Mouse (Mus musculus): ENCODE results near the gene Brd9. TPM values are rescaled to one million over a fixed set of nuclear protein-coding genes. Genes with fewer than 3 reads are reported as not detected.

Gene Brd9
- polyA plus RNA-seq (2014; fragmentation: Nextera tagmentation; extraction: Ambion mirVana) = 75.6 and 86.5 TPM in 2 replicates

GRCm38 (mm10) chr13:73937321-73938176, at the start of gene Brd9, which contains the start of gene Trip13:
Gene Brd9 (plus strand): TSS chr13:73937811.
Gene Trip13 (minus strand): TSS chr13:73937784.
- peak; percentile 94 for DNase-seq (ENCODE audit: low spot score)
- Histone ChIP-seq H3K9me3 (replicated peaks; ENCODE audit: control insufficient read depth, low read length) (no peaks in the 10 kb centered on the region), H3K4me2 (ENCODE audit: low read length) (peak within 1 kb of the TSS; percentile 69), H3K4me3 (ENCODE audit: low read depth, low read length) (peak within 1 kb of the TSS; percentile 73), H3K27me3 (replicated peaks; ENCODE audit: control insufficient read depth, insufficient read depth, low read length) (no peaks in the 10 kb centered on the region), H3K4me1 (ENCODE audit: control insufficient read depth, insufficient read depth, low read length) (peaks cover 11% of the 10 kb centered on the region), H3K9ac (ENCODE audit: low read length) (peak within 1 kb of the TSS; percentile 76), H3K36me3 (ENCODE audit: control insufficient read depth, insufficient read depth, low read length) (peaks cover 36% of the 10 kb centered on the region), H3K27ac (ENCODE audit: low read depth, low read length) (peak within 1 kb of the TSS; percentile 81)
- peak; percentile 98 for ATAC-seq
- WGBS = under 1% methylated on average over 82 of the region's 82 CpGs

DNA sequence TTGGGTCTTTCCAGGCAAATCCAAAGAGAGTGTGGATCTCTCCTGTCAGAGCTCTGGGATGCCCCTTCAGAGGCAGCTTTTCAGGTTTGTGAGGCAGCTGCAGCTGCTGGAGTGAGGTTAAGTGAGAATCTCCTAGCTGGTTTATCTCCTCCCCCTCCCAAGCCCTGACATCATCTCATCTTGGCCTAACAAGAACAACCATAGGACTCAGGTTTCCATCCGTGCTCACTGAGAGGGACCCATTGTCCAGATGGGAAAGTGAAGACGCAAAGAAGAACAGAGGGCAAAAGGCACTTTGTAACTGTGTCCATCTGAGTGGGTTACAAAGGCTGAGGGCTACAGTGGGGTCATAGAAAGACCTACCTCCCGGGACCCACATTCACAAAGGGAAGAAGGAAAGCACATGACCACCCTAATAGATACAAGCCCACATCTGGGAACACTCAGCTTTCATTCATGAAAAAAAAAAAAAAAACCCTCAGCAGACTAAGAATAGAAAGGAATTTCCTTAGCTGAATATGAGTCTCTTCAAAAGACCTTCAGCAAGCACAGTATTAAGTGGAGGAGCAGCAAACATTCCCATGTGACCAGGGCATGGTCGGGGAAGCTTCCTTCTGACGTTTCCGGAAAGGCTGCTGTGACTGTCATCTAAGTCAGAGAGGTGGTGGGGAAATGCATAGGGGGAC, 45.0 kb upstream of the Brd9 start:
- DNase-seq (ENCODE audit: low spot score) (peak; percentile 4), ATAC-seq (no peak)
- Histone ChIP-seq H3K4me3 (ENCODE audit: low read depth, low read length) (no peak overlapping the region), H3K4me1 (ENCODE audit: control insufficient read depth, insufficient read depth, low read length) (no peaks in the 10 kb centered on the region), H3K4me2 (ENCODE audit: low read length) (no peak overlapping the region), H3K9me3 (replicated peaks; ENCODE audit: control insufficient read depth, low read length) (no peaks in the 10 kb centered on the region), H3K27me3 (replicated peaks; ENCODE audit: control insufficient read depth, insufficient read depth, low read length) (no peaks in the 10 kb centered on the region), H3K27ac (ENCODE audit: low read depth, low read length) (no peak overlapping the region), H3K36me3 (ENCODE audit: control insufficient read depth, insufficient read depth, low read length) (no peaks in the 10 kb centered on the region), H3K9ac (ENCODE audit: low read length) (no peak overlapping the region)
- WGBS = 73% methylated on average over 6 of the region's 6 CpGs

DNA sequence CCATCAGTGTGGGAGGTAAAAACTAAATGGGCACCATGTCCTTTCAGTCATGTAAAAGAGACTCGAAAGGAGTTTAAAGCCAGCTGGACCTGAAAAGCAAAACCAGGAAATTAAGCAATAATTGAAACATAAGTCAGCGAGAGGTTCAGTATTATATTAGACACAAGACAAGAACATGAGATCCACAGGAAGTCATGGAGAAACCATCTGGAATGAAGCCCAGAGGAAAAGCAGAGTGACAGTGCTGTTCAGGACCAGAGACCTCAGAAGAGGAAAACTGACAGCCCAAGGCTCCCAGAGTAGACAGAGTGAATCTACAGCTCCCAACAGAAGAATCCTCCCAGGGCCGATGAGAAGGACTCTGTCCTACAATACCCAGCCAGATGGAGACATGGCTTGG, 40.0 kb upstream of the Brd9 start:
- Histone ChIP-seq H3K4me3 (ENCODE audit: low read depth, low read length) (no peak overlapping the region), H3K36me3 (ENCODE audit: control insufficient read depth, insufficient read depth, low read length) (no peaks in the 10 kb centered on the region), H3K4me1 (ENCODE audit: control insufficient read depth, insufficient read depth, low read length) (no peaks in the 10 kb centered on the region), H3K4me2 (ENCODE audit: low read length) (no peak overlapping the region), H3K9me3 (replicated peaks; ENCODE audit: control insufficient read depth, low read length) (no peaks in the 10 kb centered on the region), H3K27me3 (replicated peaks; ENCODE audit: control insufficient read depth, insufficient read depth, low read length) (no peaks in the 10 kb centered on the region), H3K27ac (ENCODE audit: low read depth, low read length) (no peak overlapping the region), H3K9ac (ENCODE audit: low read length) (no peak overlapping the region)
- DNase-seq (ENCODE audit: low spot score) (no peak), ATAC-seq (no peak)
- WGBS = 92% methylated on average over 3 of the region's 3 CpGs

DNA sequence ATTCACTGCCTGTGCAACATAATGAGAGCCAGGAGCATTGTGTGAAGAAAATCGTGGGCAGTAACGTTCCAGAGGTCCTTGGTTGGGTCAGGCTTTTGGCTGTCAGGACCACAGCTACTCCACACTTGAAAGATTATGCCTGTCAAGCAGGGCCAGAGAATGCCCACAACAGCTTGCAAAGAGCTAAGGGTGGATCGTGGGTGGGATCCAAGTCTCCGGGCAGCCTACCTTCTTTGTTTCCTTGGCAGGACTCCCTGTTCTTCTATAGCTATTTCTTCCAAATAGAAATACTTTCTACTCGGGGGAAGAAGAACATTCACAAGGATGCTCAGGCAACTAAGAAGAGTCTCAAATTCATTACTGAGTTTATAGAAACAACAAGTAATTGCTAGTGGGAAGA, 30.5 kb upstream of the Brd9 start:
- no peaks in the 10 kb centered on the region for H3K27me3 ChIP-seq (replicated peaks; ENCODE audit: control insufficient read depth, insufficient read depth, low read length)
- no peak overlapping the region for H3K27ac ChIP-seq (ENCODE audit: low read depth, low read length)
- no peak overlapping the region for H3K4me2 ChIP-seq (ENCODE audit: low read length)
- H3K9me3 ChIP-seq (replicated peaks; ENCODE audit: control insufficient read depth, low read length) = no peaks in the 10 kb centered on the region
- WGBS = 70% methylated on average over 5 of the region's 5 CpGs
- no peak for DNase-seq (ENCODE audit: low spot score)
- H3K9ac ChIP-seq (ENCODE audit: low read length) = no peak overlapping the region
- no peak for ATAC-seq
- no peak overlapping the region for H3K4me3 ChIP-seq (ENCODE audit: low read depth, low read length)
- H3K36me3 ChIP-seq (ENCODE audit: control insufficient read depth, insufficient read depth, low read length) = peaks cover 2% of the 10 kb centered on the region; the same call in 1 of the 2 replicates
- H3K4me1 ChIP-seq (ENCODE audit: control insufficient read depth, insufficient read depth, low read length) = no peaks in the 10 kb centered on the region

- Histone ChIP-seq H3K4me3 (ENCODE audit: low read depth, low read length) (no peak overlapping the region), H3K4me2 (ENCODE audit: low read length) (no peak overlapping the region), H3K27me3 (replicated peaks; ENCODE audit: control insufficient read depth, insufficient read depth, low read length) (no peaks in the 10 kb centered on the region), H3K4me1 (ENCODE audit: control insufficient read depth, insufficient read depth, low read length) (no peaks in the 10 kb centered on the region), H3K9ac (ENCODE audit: low read length) (no peak overlapping the region), H3K9me3 (replicated peaks; ENCODE audit: control insufficient read depth, low read length) (no peaks in the 10 kb centered on the region), H3K27ac (ENCODE audit: low read depth, low read length) (no peak overlapping the region), H3K36me3 (ENCODE audit: control insufficient read depth, insufficient read depth, low read length) (peaks cover 10% of the 10 kb centered on the region; the same call in 1 of the 2 replicates)
- DNase-seq (ENCODE audit: low spot score) (peak; percentile 71), ATAC-seq (peak; percentile 72; the same call in 1 of the 2 replicates)
- WGBS = 69% methylated on average over 2 of the region's 2 CpGs
Measured at GRCm38 (mm10) chr13:73907683-73908412, 29.8 kb upstream of the Brd9 start.

DNA sequence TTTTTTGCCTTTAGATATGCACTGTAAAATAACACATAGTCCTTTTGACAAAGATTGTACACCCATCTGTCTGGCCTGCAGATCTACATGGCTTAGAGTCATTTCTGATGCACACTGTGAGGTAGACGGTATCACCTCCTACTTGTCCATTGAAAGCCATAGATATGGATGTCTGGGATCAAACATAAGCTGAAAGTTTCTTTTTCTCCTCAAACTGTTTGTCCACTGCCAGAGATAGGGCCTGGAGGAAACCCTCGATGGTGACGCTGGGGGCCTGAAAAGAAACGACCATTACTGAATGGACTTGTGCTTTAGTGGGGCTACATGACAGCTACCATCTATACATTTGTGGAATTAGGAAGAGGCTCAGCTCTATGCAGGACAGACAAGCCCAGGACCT, 24.5 kb upstream of the Brd9 start:
- no peak overlapping the region for H3K27ac ChIP-seq (ENCODE audit: low read depth, low read length)
- no peak for ATAC-seq

GRCm38 (mm10) chr13:73932201-73932600, 5.4 kb upstream of the Brd9 start:
- peaks cover 40% of the 10 kb centered on the region for H3K36me3 ChIP-seq (ENCODE audit: control insufficient read depth, insufficient read depth, low read length)
- H3K4me2 ChIP-seq (ENCODE audit: low read length) = no peak overlapping the region
- no peak overlapping the region for H3K4me3 ChIP-seq (ENCODE audit: low read depth, low read length)
- ATAC-seq (no peak), DNase-seq (ENCODE audit: low spot score) (no peak)
- no peaks in the 10 kb centered on the region for H3K27me3 ChIP-seq (replicated peaks; ENCODE audit: control insufficient read depth, insufficient read depth, low read length)
- H3K4me1 ChIP-seq (ENCODE audit: control insufficient read depth, insufficient read depth, low read length) = peaks cover 4% of the 10 kb centered on the region
- H3K9me3 ChIP-seq (replicated peaks; ENCODE audit: control insufficient read depth, low read length) = no peaks in the 10 kb centered on the region
- no peak overlapping the region for H3K9ac ChIP-seq (ENCODE audit: low read length)
- 87% methylated on average over 10 of the region's 10 CpGs for WGBS
- H3K27ac ChIP-seq (ENCODE audit: low read depth, low read length) = no peak overlapping the region

More for the DNA sequence above, 24.5 kb upstream of the Brd9 start:
- no peaks in the 10 kb centered on the region for H3K4me1 ChIP-seq (ENCODE audit: control insufficient read depth, insufficient read depth, low read length)
- no peak overlapping the region for H3K4me2 ChIP-seq (ENCODE audit: low read length)
- H3K4me3 ChIP-seq (ENCODE audit: low read depth, low read length) = no peak overlapping the region
- DNase-seq (ENCODE audit: low spot score) = no peak
- H3K36me3 ChIP-seq (ENCODE audit: control insufficient read depth, insufficient read depth, low read length) = peaks cover 51% of the 10 kb centered on the region
- no peak overlapping the region for H3K9ac ChIP-seq (ENCODE audit: low read length)
- no peaks in the 10 kb centered on the region for H3K9me3 ChIP-seq (replicated peaks; ENCODE audit: control insufficient read depth, low read length)
- no peaks in the 10 kb centered on the region for H3K27me3 ChIP-seq (replicated peaks; ENCODE audit: control insufficient read depth, insufficient read depth, low read length)
- WGBS = 93% methylated on average over 4 of the region's 4 CpGs

DNA sequence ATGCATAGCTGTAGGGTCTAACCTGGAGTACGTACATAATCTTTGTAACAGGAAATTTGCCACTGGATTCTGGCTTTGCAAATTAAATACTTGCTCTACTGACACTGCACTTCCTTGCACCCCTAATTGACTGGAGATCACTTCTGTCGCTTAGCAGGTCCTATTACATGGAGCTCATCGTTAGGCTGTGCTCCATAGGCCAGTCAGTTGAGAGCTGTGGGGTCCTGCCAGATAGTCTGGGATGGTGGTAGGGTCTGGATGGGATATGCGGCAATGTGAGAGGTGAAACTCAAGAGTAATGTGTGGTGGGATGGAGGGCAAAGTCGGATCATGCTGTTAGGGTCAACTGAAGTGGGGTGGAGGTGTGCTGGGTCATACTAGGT, 682 bp upstream of the Brd9 start:
- ATAC-seq (peak; percentile 16; the same call in 1 of the 2 replicates), DNase-seq (ENCODE audit: low spot score) (no peak)
- Histone ChIP-seq H3K4me2 (ENCODE audit: low read length) (peak overlapping the region; percentile 69), H3K4me1 (ENCODE audit: control insufficient read depth, insufficient read depth, low read length) (peaks cover 11% of the 10 kb centered on the region), H3K4me3 (ENCODE audit: low read depth, low read length) (peak overlapping the region; percentile 73), H3K36me3 (ENCODE audit: control insufficient read depth, insufficient read depth, low read length) (peaks cover 36% of the 10 kb centered on the region), H3K27ac (ENCODE audit: low read depth, low read length) (no peak overlapping the region), H3K9me3 (replicated peaks; ENCODE audit: control insufficient read depth, low read length) (no peaks in the 10 kb centered on the region), H3K27me3 (replicated peaks; ENCODE audit: control insufficient read depth, insufficient read depth, low read length) (no peaks in the 10 kb centered on the region), H3K9ac (ENCODE audit: low read length) (peak overlapping the region; percentile 76)
- 16% methylated on average over 5 of the region's 5 CpGs for WGBS

Data from forebrain, embryonic 14.5 days (tissue).